In genomic region chr5:122268858-122269604, GRCm38 (mm10) we compare ENCODE assay signal across 19 mouse cellular contexts. TPM values are rescaled to one million over a fixed set of nuclear protein-coding genes. Genes with fewer than 3 reads are reported as not detected.
DNase-seq lines count a peak whose midpoint lies in the region; ATAC-seq and TF ChIP-seq lines count a peak whose summit lies in the region.
"Had no signal": no experiment of that assay in that cellular context is flagged by ENCODE, and none has a peak within 500 bp of the region (broad histone marks: within the 10 kb centered on the region; RNA-seq: fewer than 3 reads in every experiment).

No protein-coding gene starts in this region.

- no peak overlapping the region for H3K4me3 ChIP-seq in lung, embryonic 16.5 days (ENCODE audit: low read length)
- H3K4me3 ChIP-seq in hindbrain, postnatal 0 days (ENCODE audit: low read length) = no peak overlapping the region
- no peak overlapping the region for H3K4me3 ChIP-seq in hindbrain, embryonic 14.5 days (replicated peaks; ENCODE audit: low read length)
- H3K4me3 ChIP-seq: heart, embryonic 12.5 days; limb, embryonic 15.5 days; neural tube, embryonic 12.5 days had no signal

- 0 out of 2 replicates have a peak overlapping the region, but pooled peaks have one; percentile 10 for H3K27ac ChIP-seq in lung, embryonic 16.5 days (ENCODE audit: low read length)
- no peak overlapping the region for H3K27ac ChIP-seq in hindbrain, postnatal 0 days
- no peak overlapping the region for H3K27ac ChIP-seq in hindbrain, embryonic 14.5 days
- H3K27ac ChIP-seq: kidney, postnatal 0 days; limb, embryonic 15.5 days; neural tube, embryonic 12.5 days had no signal

- H3K4me1 ChIP-seq in lung, embryonic 16.5 days (replicated peaks; ENCODE audit: control insufficient read depth, insufficient read depth, low read length) = no peaks in the 10 kb centered on the region
- H3K4me1 ChIP-seq in hindbrain, postnatal 0 days (ENCODE audit: insufficient read depth, low read length) = no peaks in the 10 kb centered on the region
- no peaks in the 10 kb centered on the region for H3K4me1 ChIP-seq in hindbrain, embryonic 14.5 days (replicated peaks; ENCODE audit: control insufficient read depth, insufficient read depth, low read length)
- H3K4me1 ChIP-seq: neural tube, embryonic 12.5 days had no signal

- no peak for TF ChIP-seq CTCF in hindbrain, postnatal 0 days (IDR thresholded peaks at IDR 0.05; ENCODE audit: low read depth)

- no peak overlapping the region for H3K9ac ChIP-seq in lung, embryonic 16.5 days (ENCODE audit: low read length)
- no peak overlapping the region for H3K9ac ChIP-seq in hindbrain, postnatal 0 days (replicated peaks; ENCODE audit: low read length)
- no peak overlapping the region for H3K9ac ChIP-seq in hindbrain, embryonic 14.5 days
- H3K9ac ChIP-seq: heart, embryonic 12.5 days; limb, embryonic 15.5 days; neural tube, embryonic 12.5 days had no signal

- H3K36me3 ChIP-seq in lung, embryonic 16.5 days (ENCODE audit: control insufficient read depth, insufficient read depth, low read length) = no peaks in the 10 kb centered on the region
- H3K36me3 ChIP-seq in hindbrain, postnatal 0 days (ENCODE audit: insufficient read depth, low read length) = no peaks in the 10 kb centered on the region
- H3K36me3 ChIP-seq in hindbrain, embryonic 14.5 days (replicated peaks; ENCODE audit: control insufficient read depth, insufficient read depth) = no peaks in the 10 kb centered on the region
- H3K36me3 ChIP-seq: heart, embryonic 12.5 days; limb, embryonic 15.5 days; neural tube, embryonic 12.5 days had no signal

- no peaks in the 10 kb centered on the region for H3K27me3 ChIP-seq in lung, embryonic 16.5 days (ENCODE audit: control insufficient read depth, insufficient read depth, low read depth, low read length)
- H3K27me3 ChIP-seq in hindbrain, postnatal 0 days (ENCODE audit: insufficient read depth, low read length) = no peaks in the 10 kb centered on the region
- no peaks in the 10 kb centered on the region for H3K27me3 ChIP-seq in hindbrain, embryonic 14.5 days (ENCODE audit: control insufficient read depth, insufficient read depth, low read length)
- H3K27me3 ChIP-seq: heart, embryonic 12.5 days; limb, embryonic 15.5 days; neural tube, embryonic 12.5 days had no signal

- DNase-seq in 3T3-L1 (ENCODE audit: low read depth, low spot score) (peak; percentile 36), R1 (ENCODE audit: low read depth, low spot score) (peak; percentile 99)
- no peak for DNase-seq in hindbrain, postnatal 0 days (ENCODE audit: low spot score)
- no peak for DNase-seq in hindbrain, embryonic 14.5 days (ENCODE audit: low spot score)
- no peak for DNase-seq in gastrocnemius, adult 8-10 months (ENCODE audit: low spot score in 2 of 2)
- DNase-seq: adrenal gland, postnatal 25 days; cerebellum, adult 9-10 months; gastrocnemius, postnatal 10 days; heart, postnatal 36 days; thymus, postnatal 4 days had no signal

- WGBS in lung, embryonic 16.5 days = 34% methylated on average over 12 of the region's 12 CpGs
- 72% methylated on average over 12 of the region's 12 CpGs for WGBS in hindbrain, postnatal 0 days
- WGBS in hindbrain, embryonic 14.5 days = 74% methylated on average over 12 of the region's 12 CpGs

- H3K4me2 ChIP-seq in lung, embryonic 16.5 days (ENCODE audit: low read depth, low read length) = no peak overlapping the region
- no peak overlapping the region for H3K4me2 ChIP-seq in hindbrain, postnatal 0 days (ENCODE audit: low read depth, low read length)
- H3K4me2 ChIP-seq in hindbrain, embryonic 14.5 days (replicated peaks) = no peak overlapping the region
- H3K4me2 ChIP-seq: heart, embryonic 12.5 days; limb, embryonic 15.5 days; neural tube, embryonic 12.5 days had no signal

- no peaks in the 10 kb centered on the region for H3K9me3 ChIP-seq in lung, embryonic 16.5 days (ENCODE audit: control insufficient read depth, low read length)
- H3K9me3 ChIP-seq in hindbrain, postnatal 0 days (ENCODE audit: low read length) = no peaks in the 10 kb centered on the region
- no peaks in the 10 kb centered on the region for H3K9me3 ChIP-seq in hindbrain, embryonic 14.5 days (ENCODE audit: control insufficient read depth, low read length)
- H3K9me3 ChIP-seq: heart, embryonic 12.5 days; limb, embryonic 15.5 days; neural tube, embryonic 12.5 days had no signal

- ATAC-seq in lung, embryonic 16.5 days (ENCODE audit: low read depth) = no peak
- ATAC-seq in monocyte, adult 5-6 weeks (replicated peaks; ENCODE audit: insufficient number of reproducible peaks, low FRiP score, low TSS enrichment, poor library complexity, severe bottlenecking) = peak; percentile 75
- ATAC-seq in hindbrain, postnatal 0 days = no peak
- no peak for ATAC-seq in hindbrain, embryonic 14.5 days (ENCODE audit: low FRiP score)
- ATAC-seq: activated CD4-positive, CD25-positive, alpha-beta regulatory T cell, adult 4 months; forebrain, embryonic 16.5 days; midbrain, embryonic 16.5 days had no signal

RNA-seq across cellular contexts. Expression of gene Tctn1, which starts 4.8 kb away (rescaled TPM):
- 6.5 and 7.4 TPM in 2 replicates for polyA plus RNA-seq in lung, embryonic 16.5 days (2015; fragmentation: Nextera tagmentation; extraction: Ambion mirVana)
- 1.1 to 4.4 TPM (median 2.0 TPM) in 3 replicates for total RNA-seq in monocyte, adult 5-6 weeks (2017)
- 30.3 and 30.6 TPM in 2 replicates for total RNA-seq in hindbrain, postnatal 0 days (2014; rRNA removed)
- 6.5 TPM in 2 replicates for polyA plus RNA-seq in hindbrain, postnatal 0 days (2015; fragmentation: Nextera tagmentation; extraction: Ambion mirVana)
- polyA plus RNA-seq in hindbrain, embryonic 14.5 days (2014; fragmentation: Nextera tagmentation; extraction: Ambion mirVana) = 4.4 and 6.5 TPM in 2 replicates
- total RNA-seq in gastrocnemius, adult 8-10 months (2022) = 1 to 10 TPM; 1.4 to 2.1 (median 1.7) TPM

RNA-seq across cellular contexts. Expression of gene Pptc7, which starts 15.1 kb away (rescaled TPM):
- polyA plus RNA-seq in lung, embryonic 16.5 days (2015; fragmentation: Nextera tagmentation; extraction: Ambion mirVana) = 8.6 and 8.9 TPM in 2 replicates
- 33.3 to 37.2 TPM (median 36.9 TPM) in 3 replicates for total RNA-seq in monocyte, adult 5-6 weeks (2017)
- total RNA-seq in hindbrain, postnatal 0 days (2014; rRNA removed) = 15.8 and 18.7 TPM in 2 replicates
- polyA plus RNA-seq in hindbrain, postnatal 0 days (2015; fragmentation: Nextera tagmentation; extraction: Ambion mirVana) = 6.9 and 7.2 TPM in 2 replicates
- polyA plus RNA-seq in hindbrain, embryonic 14.5 days (2014; fragmentation: Nextera tagmentation; extraction: Ambion mirVana) = 8.4 and 8.5 TPM in 2 replicates
- 100 to 1,000 TPM in 2 of 4 experiments, 10 to 100 TPM in 2; 91.8 to 110 (median 100.0) TPM for total RNA-seq in gastrocnemius, adult 8-10 months (2022)

Comparison
In these comparisons a context has a peak if more than half of its experiments do, and no peak if none do; other contexts are left out.
1. DNase-seq: peak in 3T3-L1 (single experiment) and R1 (single experiment); none in hindbrain, postnatal 0 days (single experiment), hindbrain, embryonic 14.5 days (single experiment) and gastrocnemius, adult 8-10 months (0 of 2).